Mouse (Mus musculus): ENCODE measurements around the gene Daglb. TPM values are rescaled to one million over a fixed set of nuclear protein-coding genes. Genes with fewer than 3 reads are reported as not detected.
"Not testable (repeated sequence)": the region's sequence is repeated elsewhere in the genome, so short reads cannot be mapped to it uniquely, and the experiment has no call there.

Daglb gene
- polyA plus RNA-seq, 1 experiment from 2014 or later: 20.7 TPM

- no peaks in the 10 kb centered on the region for H3K4me1 ChIP-seq (replicated peaks)
- H3K9me3 ChIP-seq: no peaks in the 10 kb centered on the region
- H3K27me3 ChIP-seq: no peaks in the 10 kb centered on the region
- ATAC-seq (ENCODE audit: low FRiP score, low read depth): no peak
- H3K36me3 ChIP-seq: peaks cover 44% of the 10 kb centered on the region
- H3K4me3 ChIP-seq: no peak overlapping the region
- H3K4me2 ChIP-seq: no peak overlapping the region
- no peak overlapping the region for H3K9ac ChIP-seq
- 94% methylated on average over 4 of the region's 4 CpGs for WGBS
- no peak overlapping the region for H3K27ac ChIP-seq (replicated peaks)
Observed at GRCm38 (mm10) chr5:143491736-143492135, 27.4 kb downstream of the Daglb start.

GRCm38 (mm10) chr5:143493163-143493562 is 28.8 kb downstream of the Daglb start:
- H3K36me3 ChIP-seq: peaks cover 37% of the 10 kb centered on the region
- no peak overlapping the region for H3K4me3 ChIP-seq
- ATAC-seq (ENCODE audit: low FRiP score, low read depth): no peak
- H3K27ac ChIP-seq (replicated peaks): no peak overlapping the region
- WGBS: 95% methylated on average over 10 of the region's 10 CpGs
- no peaks in the 10 kb centered on the region for H3K9me3 ChIP-seq
- no peak overlapping the region for H3K4me2 ChIP-seq
- H3K9ac ChIP-seq: no peak overlapping the region
- H3K27me3 ChIP-seq: no peaks in the 10 kb centered on the region
- no peaks in the 10 kb centered on the region for H3K4me1 ChIP-seq (replicated peaks)

- no peak overlapping the region for H3K27ac ChIP-seq (replicated peaks)
- H3K4me2 ChIP-seq: no peak overlapping the region
- no peaks in the 10 kb centered on the region for H3K4me1 ChIP-seq (replicated peaks)
- no peaks in the 10 kb centered on the region for H3K9me3 ChIP-seq
- no peak for ATAC-seq (ENCODE audit: low FRiP score, low read depth)
- WGBS: 94% methylated on average over 6 of the region's 6 CpGs
- no peak overlapping the region for H3K9ac ChIP-seq
- H3K27me3 ChIP-seq: no peaks in the 10 kb centered on the region
- no peak overlapping the region for H3K4me3 ChIP-seq
- H3K36me3 ChIP-seq: peaks cover 32% of the 10 kb centered on the region
Observed at GRCm38 (mm10) chr5:143495708-143496107, 31.3 kb downstream of the Daglb start.

GRCm38 (mm10) chr5:143497451-143497850 is 33.1 kb downstream of the Daglb start:
- H3K27me3 ChIP-seq: no peaks in the 10 kb centered on the region
- no peaks in the 10 kb centered on the region for H3K4me1 ChIP-seq (replicated peaks)
- no peak overlapping the region for H3K9ac ChIP-seq
- H3K4me2 ChIP-seq: no peak overlapping the region
- H3K9me3 ChIP-seq: no peaks in the 10 kb centered on the region
- peaks cover 36% of the 10 kb centered on the region for H3K36me3 ChIP-seq
- ATAC-seq (ENCODE audit: low FRiP score, low read depth): no peak
- no peak overlapping the region for H3K27ac ChIP-seq (replicated peaks)
- 82% methylated on average over 3 of the region's 3 CpGs for WGBS
- H3K4me3 ChIP-seq: no peak overlapping the region

GRCm38 (mm10) chr5:143499197-143499596 is 34.8 kb downstream of the Daglb start:
- no peak overlapping the region for H3K27ac ChIP-seq (replicated peaks)
- 94% methylated on average over 7 of the region's 7 CpGs for WGBS
- no peaks in the 10 kb centered on the region for H3K9me3 ChIP-seq
- no peaks in the 10 kb centered on the region for H3K4me1 ChIP-seq (replicated peaks)
- no peaks in the 10 kb centered on the region for H3K27me3 ChIP-seq
- no peak overlapping the region for H3K4me3 ChIP-seq
- peaks cover 48% of the 10 kb centered on the region for H3K36me3 ChIP-seq
- no peak overlapping the region for H3K9ac ChIP-seq
- no peak overlapping the region for H3K4me2 ChIP-seq
- ATAC-seq (ENCODE audit: low FRiP score, low read depth): no peak

- Histone ChIP-seq H3K36me3 (peaks cover 48% of the 10 kb centered on the region), H3K27me3 (no peaks in the 10 kb centered on the region), H3K4me3 (no peak overlapping the region), H3K9ac (no peak overlapping the region), H3K4me1 (replicated peaks) (no peaks in the 10 kb centered on the region), H3K4me2 (no peak overlapping the region), H3K27ac (replicated peaks) (no peak overlapping the region), H3K9me3 (no peaks in the 10 kb centered on the region)
- 92% methylated on average over 4 of the region's 4 CpGs for WGBS
- ATAC-seq (ENCODE audit: low FRiP score, low read depth): no peak
Observed at GRCm38 (mm10) chr5:143499686-143500085, 35.3 kb downstream of the Daglb start.

GRCm38 (mm10) chr5:143500711-143501110 is 36.3 kb downstream of the Daglb start:
- not testable (repeated sequence) for H3K9me3 ChIP-seq; H3K4me2 ChIP-seq; H3K4me3 ChIP-seq; H3K9ac ChIP-seq; H3K27ac ChIP-seq (replicated peaks); H3K27me3 ChIP-seq; H3K4me1 ChIP-seq (replicated peaks); ATAC-seq (ENCODE audit: low FRiP score, low read depth)
- WGBS: 95% methylated on average over 14 of the region's 14 CpGs
- peaks cover 52% of the 10 kb centered on the region for H3K36me3 ChIP-seq

GRCm38 (mm10) chr5:143501140-143501539 is 36.8 kb downstream of the Daglb start:
- ATAC-seq (ENCODE audit: low FRiP score, low read depth): peak; percentile 54; the same call in 1 of the 2 replicates
- no peak overlapping the region for H3K4me2 ChIP-seq
- no peaks in the 10 kb centered on the region for H3K4me1 ChIP-seq (replicated peaks)
- peaks cover 53% of the 10 kb centered on the region for H3K36me3 ChIP-seq
- no peak overlapping the region for H3K4me3 ChIP-seq
- H3K9ac ChIP-seq: no peak overlapping the region
- no peaks in the 10 kb centered on the region for H3K9me3 ChIP-seq
- whole genome bisulfite sequencing: 87% methylated on average over 8 of the region's 8 CpGs
- no peaks in the 10 kb centered on the region for H3K27me3 ChIP-seq
- H3K27ac ChIP-seq (replicated peaks): no peak overlapping the region

GRCm38 (mm10) chr5:143501649-143502048 is 37.3 kb downstream of the Daglb start:
- Histone ChIP-seq H3K4me3 (no peak overlapping the region), H3K27ac (replicated peaks) (no peak overlapping the region), H3K4me1 (replicated peaks) (no peaks in the 10 kb centered on the region), H3K36me3 (peaks cover 50% of the 10 kb centered on the region), H3K4me2 (no peak overlapping the region), H3K9ac (no peak overlapping the region), H3K9me3 (no peaks in the 10 kb centered on the region), H3K27me3 (no peaks in the 10 kb centered on the region)
- 71% methylated on average over 2 of the region's 2 CpGs for WGBS
- peak; percentile 69; the same call in 1 of the 2 replicates for ATAC-seq (ENCODE audit: low FRiP score, low read depth)

- whole genome bisulfite sequencing: 91% methylated on average over 19 of the region's 19 CpGs
- H3K27me3 ChIP-seq: no peaks in the 10 kb centered on the region
- H3K4me3 ChIP-seq: no peak overlapping the region
- H3K27ac ChIP-seq (replicated peaks): no peak overlapping the region
- H3K9ac ChIP-seq: no peak overlapping the region
- H3K9me3 ChIP-seq: no peaks in the 10 kb centered on the region
- H3K4me1 ChIP-seq (replicated peaks): peaks cover 6% of the 10 kb centered on the region; the same call in 1 of the 2 replicates
- no peak overlapping the region for H3K4me2 ChIP-seq
- peaks cover 54% of the 10 kb centered on the region for H3K36me3 ChIP-seq
- ATAC-seq (ENCODE audit: low FRiP score, low read depth): no peak
Observed at GRCm38 (mm10) chr5:143502899-143503557, 38.6 kb downstream of the Daglb start.

- Histone ChIP-seq H3K4me2 (no peak overlapping the region), H3K4me1 (replicated peaks) (peaks cover 13% of the 10 kb centered on the region), H3K9ac (no peak overlapping the region), H3K27me3 (no peaks in the 10 kb centered on the region), H3K36me3 (peaks cover 52% of the 10 kb centered on the region), H3K27ac (replicated peaks) (no peak overlapping the region), H3K9me3 (no peaks in the 10 kb centered on the region), H3K4me3 (no peak overlapping the region)
- WGBS: 91% methylated on average over 6 of the region's 6 CpGs
- ATAC-seq (ENCODE audit: low FRiP score, low read depth): no peak
Observed at GRCm38 (mm10) chr5:143503740-143504139, 39.4 kb downstream of the Daglb start.

GRCm38 (mm10) chr5:143504453-143504852 is 40.1 kb downstream of the Daglb start:
- Histone ChIP-seq H3K4me2 (no peak overlapping the region), H3K36me3 (peaks cover 50% of the 10 kb centered on the region)
- WGBS: 72% methylated on average over 3 of the region's 3 CpGs

GRCm38 (mm10) chr5:143505056-143505455 is 40.7 kb downstream of the Daglb start:
- ATAC-seq (ENCODE audit: low FRiP score, low read depth): no peak
- H3K9me3 ChIP-seq: no peaks in the 10 kb centered on the region
- H3K4me3 ChIP-seq: no peak overlapping the region
- no peak overlapping the region for H3K4me2 ChIP-seq
- H3K4me1 ChIP-seq (replicated peaks): peaks cover 23% of the 10 kb centered on the region
- WGBS: 81% methylated on average over 8 of the region's 8 CpGs
- no peak overlapping the region for H3K9ac ChIP-seq
- peaks cover 50% of the 10 kb centered on the region for H3K36me3 ChIP-seq
- no peak overlapping the region for H3K27ac ChIP-seq (replicated peaks)
- H3K27me3 ChIP-seq: no peaks in the 10 kb centered on the region

More at GRCm38 (mm10) chr5:143504453-143504852, 40.1 kb downstream of the Daglb start:
- H3K9ac ChIP-seq: no peak overlapping the region
- no peak overlapping the region for H3K27ac ChIP-seq (replicated peaks)
- no peaks in the 10 kb centered on the region for H3K27me3 ChIP-seq
- peaks cover 18% of the 10 kb centered on the region for H3K4me1 ChIP-seq (replicated peaks)
- H3K4me3 ChIP-seq: no peak overlapping the region
- H3K9me3 ChIP-seq: no peaks in the 10 kb centered on the region
- ATAC-seq (ENCODE audit: low FRiP score, low read depth): no peak
